Mouse (Mus musculus): ENCODE measurements around the gene Csrp3.

The Csrp3 gene

DNA sequence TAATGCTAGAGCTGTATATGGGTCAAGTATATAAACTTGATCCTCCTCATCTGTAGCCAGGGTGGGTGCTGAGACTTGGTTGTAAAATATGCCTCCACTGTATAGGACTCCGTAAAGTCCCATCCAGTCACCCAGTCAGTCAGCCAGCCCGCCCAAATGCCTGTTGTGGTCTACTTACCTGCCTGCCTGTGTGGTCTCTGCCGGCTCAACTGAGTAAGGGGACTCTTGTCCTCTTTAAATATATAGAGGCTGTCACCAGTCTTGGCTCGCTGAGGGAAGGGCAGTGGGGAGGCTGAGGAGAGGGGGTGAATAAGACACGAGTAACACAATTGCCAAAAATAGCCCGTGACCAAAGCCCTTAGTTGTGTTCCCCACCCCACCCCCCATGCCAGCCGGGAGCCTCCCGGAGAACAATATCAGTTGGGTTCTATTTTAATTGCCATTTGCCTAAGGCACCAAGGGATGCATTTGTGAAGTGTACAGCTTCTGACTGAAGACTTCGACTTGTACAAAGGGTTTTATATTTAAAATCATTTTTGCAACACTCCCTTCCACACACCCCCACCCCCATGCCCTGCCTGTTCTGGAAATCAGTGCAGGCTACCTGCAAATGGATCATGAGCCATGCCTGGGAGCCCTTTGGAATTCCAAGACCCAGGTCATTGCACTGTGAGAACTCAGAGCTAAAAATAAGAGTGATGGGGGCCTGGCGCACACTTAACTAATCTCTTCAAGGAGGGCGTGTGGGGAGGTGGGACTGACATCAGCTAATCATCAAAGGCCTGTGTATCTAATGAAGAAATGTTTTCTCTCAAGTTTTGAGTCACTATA is at the start of gene Csrp3:
Csrp3 (minus strand) TSS at position 214 of the 831 bp plus-strand sequence.
- H3K4me1 ChIP-seq (replicated peaks; ENCODE audit: low read depth, low read length): peaks cover 10% of the 10 kb centered on the region
- TF ChIP-seq POU5F1 (IDR thresholded peaks at IDR 0.05; ENCODE audit: borderline replicate concordance, low read length) (no peak), NANOG (IDR thresholded peaks at IDR 0.05; ENCODE audit: borderline replicate concordance, low read length) (no peak), CTCF (conservative IDR thresholded peaks at IDR 0.05; ENCODE audit: low read length) (no peak)
- no peak within 1 kb of the TSS for H3K4me3 ChIP-seq (replicated peaks; ENCODE audit: low read length)
- H3K27me3 ChIP-seq (ENCODE audit: insufficient read depth, low read length): peaks cover 3% of the 10 kb centered on the region; the same call in 1 of the 2 replicates
- H3K36me3 ChIP-seq (ENCODE audit: insufficient read depth, low read length): no peaks in the 10 kb centered on the region
- no peaks in the 10 kb centered on the region for H3K9me3 ChIP-seq (ENCODE audit: low read length)

- Histone ChIP-seq H3K4me3 (replicated peaks; ENCODE audit: low read length) (no peak overlapping the region), H3K4me1 (replicated peaks; ENCODE audit: low read depth, low read length) (peaks cover 46% of the 10 kb centered on the region), H3K27me3 (ENCODE audit: insufficient read depth, low read length) (peaks cover 37% of the 10 kb centered on the region), H3K36me3 (ENCODE audit: insufficient read depth, low read length) (no peaks in the 10 kb centered on the region), H3K9me3 (ENCODE audit: low read length) (no peaks in the 10 kb centered on the region)
- TF ChIP-seq NANOG (IDR thresholded peaks at IDR 0.05; ENCODE audit: borderline replicate concordance, low read length) (no peak), POU5F1 (IDR thresholded peaks at IDR 0.05; ENCODE audit: borderline replicate concordance, low read length) (no peak), CTCF (conservative IDR thresholded peaks at IDR 0.05; ENCODE audit: low read length) (no peak)
Observed at GRCm38 (mm10) chr7:48896051-48896450, 48.2 kb upstream of the Csrp3 start.

DNA sequence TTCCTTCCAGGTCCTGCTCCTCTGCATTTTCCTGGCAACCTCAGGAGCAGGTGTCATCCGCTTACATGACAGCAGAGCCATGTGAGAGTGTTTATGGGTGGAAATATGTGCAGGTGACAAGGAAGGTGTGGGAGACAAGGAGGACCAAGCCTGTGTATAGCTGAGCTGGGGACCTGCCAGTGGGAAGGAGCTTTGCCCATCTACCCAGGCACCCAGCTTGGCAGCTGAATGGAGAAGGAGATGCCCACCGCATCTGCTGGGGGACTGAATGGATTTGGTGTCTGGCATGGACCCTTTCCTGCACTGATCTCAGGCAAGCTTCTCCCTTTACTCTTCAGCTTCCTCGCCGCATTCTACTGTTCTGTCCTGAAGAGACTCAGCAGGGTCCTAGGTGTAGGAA is 47.6 kb upstream of the Csrp3 start:
- peaks cover 37% of the 10 kb centered on the region for H3K27me3 ChIP-seq (ENCODE audit: insufficient read depth, low read length)
- H3K4me1 ChIP-seq (replicated peaks; ENCODE audit: low read depth, low read length): peaks cover 45% of the 10 kb centered on the region
- no peaks in the 10 kb centered on the region for H3K36me3 ChIP-seq (ENCODE audit: insufficient read depth, low read length)
- no peak for TF ChIP-seq POU5F1 (IDR thresholded peaks at IDR 0.05; ENCODE audit: borderline replicate concordance, low read length)
- no peak for TF ChIP-seq NANOG (IDR thresholded peaks at IDR 0.05; ENCODE audit: borderline replicate concordance, low read length)
- TF ChIP-seq CTCF (conservative IDR thresholded peaks at IDR 0.05; ENCODE audit: low read length): no peak
- no peaks in the 10 kb centered on the region for H3K9me3 ChIP-seq (ENCODE audit: low read length)
- no peak overlapping the region for H3K4me3 ChIP-seq (replicated peaks; ENCODE audit: low read length)

DNA sequence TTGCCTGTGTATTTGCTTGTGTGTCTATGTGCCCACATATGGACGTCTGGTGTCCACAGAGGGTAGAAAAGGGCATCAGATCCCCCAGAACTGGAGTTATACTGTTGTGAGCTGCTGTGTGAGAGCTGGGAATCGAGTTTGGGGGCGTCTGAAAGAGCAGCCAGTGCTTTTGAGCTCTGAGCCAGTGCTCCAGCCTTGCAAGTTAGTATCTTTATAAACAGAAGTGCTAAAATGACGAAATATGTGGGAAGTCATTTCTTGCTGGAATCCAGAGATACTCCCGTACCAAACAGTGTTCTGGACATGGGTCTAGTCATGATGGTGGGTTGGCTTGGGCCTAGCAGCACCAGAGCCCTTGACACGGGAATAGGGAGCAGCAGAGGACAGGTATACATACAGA is 46.9 kb upstream of the Csrp3 start:
- Histone ChIP-seq H3K36me3 (ENCODE audit: insufficient read depth, low read length) (no peaks in the 10 kb centered on the region), H3K9me3 (ENCODE audit: low read length) (no peaks in the 10 kb centered on the region), H3K27me3 (ENCODE audit: insufficient read depth, low read length) (peaks cover 35% of the 10 kb centered on the region), H3K4me3 (replicated peaks; ENCODE audit: low read length) (no peak overlapping the region), H3K4me1 (replicated peaks; ENCODE audit: low read depth, low read length) (peaks cover 38% of the 10 kb centered on the region)
- TF ChIP-seq CTCF (conservative IDR thresholded peaks at IDR 0.05; ENCODE audit: low read length) (no peak), NANOG (IDR thresholded peaks at IDR 0.05; ENCODE audit: borderline replicate concordance, low read length) (no peak), POU5F1 (IDR thresholded peaks at IDR 0.05; ENCODE audit: borderline replicate concordance, low read length) (no peak)

GRCm38 (mm10) chr7:48894152-48894551 is 46.3 kb upstream of the Csrp3 start:
- TF ChIP-seq POU5F1 (IDR thresholded peaks at IDR 0.05; ENCODE audit: borderline replicate concordance, low read length): no peak
- TF ChIP-seq CTCF (conservative IDR thresholded peaks at IDR 0.05; ENCODE audit: low read length): peak; percentile 67
- peaks cover 38% of the 10 kb centered on the region for H3K4me1 ChIP-seq (replicated peaks; ENCODE audit: low read depth, low read length)
- no peak overlapping the region for H3K4me3 ChIP-seq (replicated peaks; ENCODE audit: low read length)
- peaks cover 31% of the 10 kb centered on the region for H3K27me3 ChIP-seq (ENCODE audit: insufficient read depth, low read length)
- H3K9me3 ChIP-seq (ENCODE audit: low read length): no peaks in the 10 kb centered on the region
- H3K36me3 ChIP-seq (ENCODE audit: insufficient read depth, low read length): no peaks in the 10 kb centered on the region

DNA sequence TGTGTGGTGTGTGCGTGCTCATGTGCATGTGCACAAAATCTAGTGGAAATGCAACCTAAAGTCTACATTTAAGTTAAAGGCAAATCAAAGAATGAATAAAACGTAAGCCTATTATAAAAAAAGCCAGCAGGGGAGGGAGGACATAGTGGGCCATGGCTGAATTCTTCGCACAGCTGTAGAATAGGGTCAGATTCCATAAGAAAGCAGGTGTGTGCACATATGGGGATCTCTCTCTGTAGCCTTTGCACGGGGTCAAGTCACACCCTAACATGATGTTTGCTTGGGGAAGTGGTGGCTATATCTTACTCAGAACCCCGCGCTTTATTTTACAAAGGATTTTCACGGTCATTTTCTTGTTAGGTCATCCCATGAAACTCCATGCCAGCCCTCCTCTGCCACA is 45.3 kb upstream of the Csrp3 start:
- Histone ChIP-seq H3K4me1 (replicated peaks; ENCODE audit: low read depth, low read length) (peaks cover 39% of the 10 kb centered on the region), H3K36me3 (ENCODE audit: insufficient read depth, low read length) (no peaks in the 10 kb centered on the region), H3K9me3 (ENCODE audit: low read length) (no peaks in the 10 kb centered on the region), H3K4me3 (replicated peaks; ENCODE audit: low read length) (no peak overlapping the region), H3K27me3 (ENCODE audit: insufficient read depth, low read length) (peaks cover 24% of the 10 kb centered on the region)
- no peak for TF ChIP-seq CTCF (conservative IDR thresholded peaks at IDR 0.05; ENCODE audit: low read length)
- no peak for TF ChIP-seq NANOG (IDR thresholded peaks at IDR 0.05; ENCODE audit: borderline replicate concordance, low read length)
- TF ChIP-seq POU5F1 (IDR thresholded peaks at IDR 0.05; ENCODE audit: borderline replicate concordance, low read length): no peak

GRCm38 (mm10) chr7:48891029-48891428 is 43.2 kb upstream of the Csrp3 start:
- Histone ChIP-seq H3K4me1 (replicated peaks; ENCODE audit: low read depth, low read length) (peaks cover 25% of the 10 kb centered on the region), H3K27me3 (ENCODE audit: insufficient read depth, low read length) (peaks cover 24% of the 10 kb centered on the region), H3K9me3 (ENCODE audit: low read length) (no peaks in the 10 kb centered on the region), H3K36me3 (ENCODE audit: insufficient read depth, low read length) (no peaks in the 10 kb centered on the region), H3K4me3 (replicated peaks; ENCODE audit: low read length) (no peak overlapping the region)
- TF ChIP-seq NANOG (IDR thresholded peaks at IDR 0.05; ENCODE audit: borderline replicate concordance, low read length) (no peak), POU5F1 (IDR thresholded peaks at IDR 0.05; ENCODE audit: borderline replicate concordance, low read length) (no peak)

DNA sequence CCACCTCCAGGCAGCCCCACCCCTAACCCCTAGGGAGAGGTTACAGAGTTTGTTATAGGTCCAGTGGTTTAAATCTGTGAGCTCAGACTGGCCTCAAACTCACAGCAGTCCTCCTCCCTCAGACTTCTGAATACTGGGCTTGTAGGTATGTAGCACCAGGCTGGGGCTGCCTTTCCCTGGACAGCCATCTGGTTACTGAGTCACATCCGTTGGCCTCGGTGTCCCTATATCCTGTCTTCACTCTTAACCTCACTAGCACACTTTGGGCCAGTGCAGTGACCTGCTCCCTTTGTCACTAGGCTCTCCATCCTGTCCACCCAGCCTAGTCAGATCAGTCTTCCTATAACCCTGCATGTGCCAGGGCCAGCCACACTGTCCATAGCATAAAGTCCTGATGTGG is 40.9 kb upstream of the Csrp3 start:
- Histone ChIP-seq H3K9me3 (ENCODE audit: low read length) (no peaks in the 10 kb centered on the region), H3K4me3 (replicated peaks; ENCODE audit: low read length) (no peak overlapping the region), H3K4me1 (replicated peaks; ENCODE audit: low read depth, low read length) (peaks cover 21% of the 10 kb centered on the region), H3K27me3 (ENCODE audit: insufficient read depth, low read length) (peaks cover 37% of the 10 kb centered on the region), H3K36me3 (ENCODE audit: insufficient read depth, low read length) (no peaks in the 10 kb centered on the region)
- TF ChIP-seq NANOG (IDR thresholded peaks at IDR 0.05; ENCODE audit: borderline replicate concordance, low read length) (no peak), CTCF (conservative IDR thresholded peaks at IDR 0.05; ENCODE audit: low read length) (no peak), POU5F1 (IDR thresholded peaks at IDR 0.05; ENCODE audit: borderline replicate concordance, low read length) (no peak)

GRCm38 (mm10) chr7:48887973-48888372 is 40.1 kb upstream of the Csrp3 start:
- Histone ChIP-seq H3K4me1 (replicated peaks; ENCODE audit: low read depth, low read length) (peaks cover 19% of the 10 kb centered on the region), H3K36me3 (ENCODE audit: insufficient read depth, low read length) (no peaks in the 10 kb centered on the region), H3K4me3 (replicated peaks; ENCODE audit: low read length) (no peak overlapping the region), H3K27me3 (ENCODE audit: insufficient read depth, low read length) (peaks cover 44% of the 10 kb centered on the region), H3K9me3 (ENCODE audit: low read length) (no peaks in the 10 kb centered on the region)
- no peak for TF ChIP-seq POU5F1 (IDR thresholded peaks at IDR 0.05; ENCODE audit: borderline replicate concordance, low read length)
- TF ChIP-seq CTCF (conservative IDR thresholded peaks at IDR 0.05; ENCODE audit: low read length): no peak
- TF ChIP-seq NANOG (IDR thresholded peaks at IDR 0.05; ENCODE audit: borderline replicate concordance, low read length): no peak
